7 mouse cellular contexts compared by ENCODE assay signal in genomic region chr7:19226817-19227797, GRCm38 (mm10). TPM values are rescaled to one million over a fixed set of nuclear protein-coding genes. Genes with fewer than 3 reads are reported as not detected.
DNase-seq lines count a peak whose midpoint lies in the region; ATAC-seq and TF ChIP-seq lines count a peak whose summit lies in the region.

No protein-coding gene starts in this region.

- H3K9me3 ChIP-seq in MEL (replicated peaks; ENCODE audit: insufficient read depth, low read length), result no peaks in the 10 kb centered on the region
- H3K9me3 ChIP-seq in kidney, embryonic 16.5 days (ENCODE audit: low read length), result no peaks in the 10 kb centered on the region
- no peaks in the 10 kb centered on the region for H3K9me3 ChIP-seq in liver, embryonic 13.5 days (replicated peaks)
- no peaks in the 10 kb centered on the region for H3K9me3 ChIP-seq in neural tube, embryonic 15.5 days (replicated peaks)

- TF ChIP-seq RAD21 in MEL (IDR thresholded peaks at IDR 0.05; ENCODE audit: low read depth, low read length), result no peak

- peak overlapping the region; percentile 81 to 91 for H3K4me3 ChIP-seq in MEL (ENCODE audit: control insufficient read depth in 1 of 2, insufficient read depth in 1 of 2, low read depth in 2 of 2, low read length in 2 of 2)
- peak overlapping the region; percentile 68 for H3K4me3 ChIP-seq in kidney, embryonic 16.5 days (ENCODE audit: low read length)
- H3K4me3 ChIP-seq in liver, embryonic 13.5 days (replicated peaks), result peak overlapping the region; percentile 76
- H3K4me3 ChIP-seq in neural tube, embryonic 15.5 days (replicated peaks), result peak overlapping the region; percentile 61

- TF ChIP-seq EP300 in MEL (IDR thresholded peaks at IDR 0.05; ENCODE audit: low read depth in 1 of 2, low read length in 2 of 2), result peak in 1 of 2 experiments; percentile 49; a peak in 1 of 4 replicates

- peaks cover 34% of the 10 kb centered on the region for H3K79me2 ChIP-seq in MEL (ENCODE audit: control insufficient read depth, insufficient read depth, low read length, poor library complexity)

- peak overlapping the region; percentile 94 for H3K27ac ChIP-seq in MEL (ENCODE audit: control insufficient read depth, low read depth, low read length)
- H3K27ac ChIP-seq in kidney, embryonic 16.5 days (ENCODE audit: low read length), result peak overlapping the region; percentile 94
- peak overlapping the region; percentile 100 for H3K27ac ChIP-seq in liver, embryonic 13.5 days
- peak overlapping the region; percentile 100 for H3K27ac ChIP-seq in neural tube, embryonic 15.5 days (replicated peaks)

- WGBS in kidney, embryonic 16.5 days, result 17% methylated on average over 20 of the region's 20 CpGs
- WGBS in liver, embryonic 13.5 days (ENCODE audit: insufficient replicate concordance), result 12% methylated on average over 20 of the region's 20 CpGs
- WGBS in neural tube, embryonic 15.5 days, result 16% methylated on average over 20 of the region's 20 CpGs

- peak overlapping the region; percentile 73 for H3K4me2 ChIP-seq in kidney, embryonic 16.5 days (replicated peaks; ENCODE audit: low read depth, low read length)
- peak overlapping the region; percentile 87 for H3K4me2 ChIP-seq in liver, embryonic 13.5 days
- H3K4me2 ChIP-seq in neural tube, embryonic 15.5 days, result peak overlapping the region; percentile 90

- peak; percentile 78 for DNase-seq in CD4-positive helper T cell, adult 2 months (ENCODE audit: low read depth, low spot score)
- peak; percentile 69 for DNase-seq in MEL (ENCODE audit: low read depth, low spot score)
- DNase-seq in embryo, embryonic 10.5 days (ENCODE audit: low spot score), result peak; percentile 65
- peak; percentile 49 to 67 for DNase-seq in heart, adult 9 months (ENCODE audit: low spot score in 2 of 2)
- DNase-seq in liver, embryonic 13.5 days, result no peak

- peaks cover 0 to 7% of the 10 kb centered on the region in 2 experiments; a peak in 3 of 4 replicates for H3K4me1 ChIP-seq in MEL (ENCODE audit: control insufficient read depth in 1 of 2, insufficient read depth in 2 of 2, low read length in 2 of 2)
- H3K4me1 ChIP-seq in kidney, embryonic 16.5 days (ENCODE audit: insufficient read depth, low read length), result peaks cover 20% of the 10 kb centered on the region
- peaks cover 72% of the 10 kb centered on the region for H3K4me1 ChIP-seq in liver, embryonic 13.5 days (replicated peaks)
- peaks cover 28% of the 10 kb centered on the region for H3K4me1 ChIP-seq in neural tube, embryonic 15.5 days

- H3K9ac ChIP-seq in MEL (ENCODE audit: control insufficient read depth, low read depth, low read length, poor library complexity, severe bottlenecking), result peak overlapping the region; percentile 88
- H3K9ac ChIP-seq in kidney, embryonic 16.5 days (replicated peaks; ENCODE audit: low read length), result peak overlapping the region; percentile 71
- peak overlapping the region; percentile 90 for H3K9ac ChIP-seq in liver, embryonic 13.5 days
- H3K9ac ChIP-seq in neural tube, embryonic 15.5 days (replicated peaks), result peak overlapping the region; percentile 65

- no peaks in the 10 kb centered on the region for H3K27me3 ChIP-seq in MEL (ENCODE audit: control insufficient read depth in 1 of 2, insufficient read depth in 2 of 2, low read length in 2 of 2)
- H3K27me3 ChIP-seq in kidney, embryonic 16.5 days (ENCODE audit: insufficient read depth, low read length), result no peaks in the 10 kb centered on the region
- H3K27me3 ChIP-seq in liver, embryonic 13.5 days, result no peaks in the 10 kb centered on the region
- no peaks in the 10 kb centered on the region for H3K27me3 ChIP-seq in neural tube, embryonic 15.5 days (replicated peaks)

- ATAC-seq in kidney, embryonic 16.5 days (ENCODE audit: low FRiP score, low TSS enrichment), result peak; percentile 20
- ATAC-seq in liver, embryonic 13.5 days (ENCODE audit: low read depth), result peak; percentile 6; the same call in 1 of the 2 replicates
- ATAC-seq in neural tube, embryonic 15.5 days (ENCODE audit: low FRiP score), result peak; percentile 22

- no peak for TF ChIP-seq POLR2A in MEL (IDR thresholded peaks at IDR 0.05; ENCODE audit: control insufficient read depth in 1 of 2, insufficient read depth in 1 of 2, low read depth in 1 of 2, low read length in 2 of 2, poor library complexity in 1 of 2)

- no peaks in the 10 kb centered on the region for H3K36me3 ChIP-seq in MEL (ENCODE audit: control insufficient read depth in 1 of 2, insufficient read depth in 2 of 2, low read length in 2 of 2)
- H3K36me3 ChIP-seq in kidney, embryonic 16.5 days (ENCODE audit: insufficient read depth, low read length), result no peaks in the 10 kb centered on the region
- H3K36me3 ChIP-seq in liver, embryonic 13.5 days, result peaks cover 26% of the 10 kb centered on the region
- peaks cover 3% of the 10 kb centered on the region; the same call in 1 of the 2 replicates for H3K36me3 ChIP-seq in neural tube, embryonic 15.5 days

- TF ChIP-seq CTCF in MEL (IDR thresholded peaks at IDR 0.05 in 2 of 3, conservative IDR thresholded peaks at IDR 0.05 in 1 of 3; ENCODE audit: control insufficient read depth in 1 of 3, insufficient read depth in 1 of 3, low read depth in 2 of 3, low read length in 3 of 3, poor library complexity in 1 of 3, severe bottlenecking in 1 of 3), result no peak

TF ChIP-seq in MEL, 35 proteins besides CTCF, POLR2A, EP300 and RAD21 (continues in another document):
- TF ChIP-seq ZC3H11A (IDR thresholded peaks at IDR 0.05; ENCODE audit: low read depth, low read length) (no peak), SMC3 (IDR thresholded peaks at IDR 0.05; ENCODE audit: low read depth, low read length) (no peak), GABPA (IDR thresholded peaks at IDR 0.05; ENCODE audit: low read depth, low read length) (0 out of 2 replicates have a peak, but pooled peaks have one; percentile 16), RCOR1 (IDR thresholded peaks at IDR 0.05; ENCODE audit: low read depth, low read length) (0 out of 2 replicates have a peak, but pooled peaks have one; percentile 29), MXI1 (IDR thresholded peaks at IDR 0.05; ENCODE audit: low read depth, low read length) (peak; percentile 37; the same call in 1 of the 2 replicates), CHD1 (IDR thresholded peaks at IDR 0.05; ENCODE audit: low read depth, low read length) (0 out of 2 replicates have a peak, but pooled peaks have one; percentile 17), NRF1 (IDR thresholded peaks at IDR 0.05; ENCODE audit: insufficient read depth, low read depth, low read length, poor library complexity, severe bottlenecking) (no peak), ETS1 (IDR thresholded peaks at IDR 0.05; ENCODE audit: low read depth, low read length) (peak; percentile 31; the same call in 1 of the 2 replicates), MYC (IDR thresholded peaks at IDR 0.05; ENCODE audit: low read depth, low read length) (peak; percentile 39; the same call in 1 of the 2 replicates), MAX (IDR thresholded peaks at IDR 0.05; ENCODE audit: low read length) (peak; percentile 67; the same call in 1 of the 2 replicates), ELF1 (IDR thresholded peaks at IDR 0.05; ENCODE audit: low read depth, low read length) (peak; percentile 47; the same call in 1 of the 2 replicates), UBTF (IDR thresholded peaks at IDR 0.05; ENCODE audit: borderline replicate concordance, insufficient read depth, low read depth, low read length) (no peak), TBP (IDR thresholded peaks at IDR 0.05; ENCODE audit: low read depth, low read length) (no peak)

RNA-seq across cellular contexts. Expression of gene Opa3, which starts 1.0 kb away (rescaled TPM):
- total RNA-seq in MEL (2012; rRNA removed), result 16.3 and 18.5 TPM in 2 replicates
- polyA plus RNA-seq in MEL (2012; ENCODE audit: insufficient read depth in 1 of 2, insufficient read length in 2 of 2, low read depth in 1 of 2, low replicate concordance in 2 of 2, missing spikeins in 1 of 2), result 10 to 100 TPM; 37.2 to 85.4 TPM
- 42.9 and 44.6 TPM in 2 replicates for polyA plus RNA-seq in kidney, embryonic 16.5 days (2015; fragmentation: Nextera tagmentation; extraction: Ambion mirVana)
- polyA plus RNA-seq in liver, embryonic 13.5 days (2015; fragmentation: Nextera tagmentation; extraction: Ambion mirVana), result 17.3 and 18.8 TPM in 2 replicates
- 37.8 and 37.9 TPM in 2 replicates for polyA plus RNA-seq in neural tube, embryonic 15.5 days (2015; fragmentation: Nextera tagmentation; extraction: Ambion mirVana)

RNA-seq across cellular contexts. Expression of gene Gpr4, which starts 14.8 kb away (rescaled TPM):
- 0.07 and 0.19 TPM in 2 replicates for total RNA-seq in MEL (2012; rRNA removed)
- under 1 TPM in 1 of 2 experiments, not detected in 1; 0.15 TPM for polyA plus RNA-seq in MEL (2012; ENCODE audit: insufficient read depth in 1 of 2, insufficient read length in 2 of 2, low read depth in 1 of 2, low replicate concordance in 2 of 2, missing spikeins in 1 of 2)
- polyA plus RNA-seq in kidney, embryonic 16.5 days (2015; fragmentation: Nextera tagmentation; extraction: Ambion mirVana), result 4.0 and 4.3 TPM in 2 replicates
- polyA plus RNA-seq in liver, embryonic 13.5 days (2015; fragmentation: Nextera tagmentation; extraction: Ambion mirVana), result 0.31 and 0.48 TPM in 2 replicates
- 3.1 and 3.3 TPM in 2 replicates for polyA plus RNA-seq in neural tube, embryonic 15.5 days (2015; fragmentation: Nextera tagmentation; extraction: Ambion mirVana)

RNA-seq across cellular contexts. Expression of gene Vasp, which starts 44.5 kb away (rescaled TPM):
- total RNA-seq in MEL (2012; rRNA removed), result 121 and 130 TPM in 2 replicates
- 100 to 1,000 TPM in 1 of 2 experiments, not detected in 1; 185 TPM for polyA plus RNA-seq in MEL (2012; ENCODE audit: insufficient read depth in 1 of 2, insufficient read length in 2 of 2, low read depth in 1 of 2, low replicate concordance in 2 of 2, missing spikeins in 1 of 2)
- 81.0 and 86.9 TPM in 2 replicates for polyA plus RNA-seq in kidney, embryonic 16.5 days (2015; fragmentation: Nextera tagmentation; extraction: Ambion mirVana)
- 45.6 and 46.7 TPM in 2 replicates for polyA plus RNA-seq in liver, embryonic 13.5 days (2015; fragmentation: Nextera tagmentation; extraction: Ambion mirVana)
- polyA plus RNA-seq in neural tube, embryonic 15.5 days (2015; fragmentation: Nextera tagmentation; extraction: Ambion mirVana), result 40.9 and 55.5 TPM in 2 replicates

RNA-seq across cellular contexts. Expression of gene Eml2, which starts 50.9 kb away (rescaled TPM):
- total RNA-seq in MEL (2012; rRNA removed), result 22.0 and 25.1 TPM in 2 replicates
- polyA plus RNA-seq in MEL (2012; ENCODE audit: insufficient read depth in 1 of 2, insufficient read length in 2 of 2, low read depth in 1 of 2, low replicate concordance in 2 of 2, missing spikeins in 1 of 2), result 10 to 100 TPM in 1 of 2 experiments, not detected in 1; 43.6 TPM
- 12.0 and 14.5 TPM in 2 replicates for polyA plus RNA-seq in kidney, embryonic 16.5 days (2015; fragmentation: Nextera tagmentation; extraction: Ambion mirVana)
- 3.6 and 4.4 TPM in 2 replicates for polyA plus RNA-seq in liver, embryonic 13.5 days (2015; fragmentation: Nextera tagmentation; extraction: Ambion mirVana)
- 11.6 and 13.3 TPM in 2 replicates for polyA plus RNA-seq in neural tube, embryonic 15.5 days (2015; fragmentation: Nextera tagmentation; extraction: Ambion mirVana)

RNA-seq across cellular contexts. Expression of gene Ppm1n, which starts 52.8 kb away (rescaled TPM):
- total RNA-seq in MEL (2012; rRNA removed), result not detected in 2 replicates
- polyA plus RNA-seq in MEL (2012; ENCODE audit: insufficient read depth in 1 of 2, insufficient read length in 2 of 2, low read depth in 1 of 2, low replicate concordance in 2 of 2, missing spikeins in 1 of 2), result not detected
- polyA plus RNA-seq in kidney, embryonic 16.5 days (2015; fragmentation: Nextera tagmentation; extraction: Ambion mirVana), result 0.22 TPM in 1 of 2 replicates, not detected in the other
- not detected in 2 replicates for polyA plus RNA-seq in liver, embryonic 13.5 days (2015; fragmentation: Nextera tagmentation; extraction: Ambion mirVana)
- polyA plus RNA-seq in neural tube, embryonic 15.5 days (2015; fragmentation: Nextera tagmentation; extraction: Ambion mirVana), result 1.3 TPM in 2 replicates
